Mouse (Mus musculus) thymus, postnatal 36 days (tissue): Measurements from ENCODE around the gene Dkkl1.
A peak's percentile ranks its signal among the peaks of the same experiment; 100 is the strongest.
"Not testable (repeated sequence)": the region's sequence is repeated elsewhere in the genome, so short reads cannot be mapped to it uniquely, and the experiment has no call there.

Source experiments
- DNase-seq, 2 experiments: peaks; one replicate each; pipeline ENCODE4 v3.0.0; 2022; ENCODE audit warnings: mixed read lengths in 2 of 2

Gene Dkkl1

DNA sequence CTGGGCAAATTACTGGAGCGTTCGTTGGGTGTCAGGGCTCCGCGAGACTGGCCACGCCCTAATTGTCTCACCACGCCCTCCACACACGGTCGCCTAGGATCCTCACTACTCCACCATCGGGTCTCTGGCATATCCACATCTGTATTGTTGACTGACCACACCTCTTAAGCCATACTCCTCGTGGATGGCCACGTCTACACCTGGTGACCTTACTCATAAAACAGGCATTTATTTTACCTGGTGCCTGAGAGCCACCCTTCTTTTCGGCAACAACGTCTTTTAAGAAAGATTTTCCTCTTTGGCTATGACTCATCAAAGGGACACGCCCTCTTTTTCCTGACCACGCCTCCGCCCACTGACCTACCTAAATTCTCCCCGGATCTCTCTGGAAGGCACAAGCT, at the start of gene Dkkl1:
TSS of gene Dkkl1 (minus strand) at position 297 of the 401 bp plus-strand sequence.
- DNase-seq, result no peak

DNA sequence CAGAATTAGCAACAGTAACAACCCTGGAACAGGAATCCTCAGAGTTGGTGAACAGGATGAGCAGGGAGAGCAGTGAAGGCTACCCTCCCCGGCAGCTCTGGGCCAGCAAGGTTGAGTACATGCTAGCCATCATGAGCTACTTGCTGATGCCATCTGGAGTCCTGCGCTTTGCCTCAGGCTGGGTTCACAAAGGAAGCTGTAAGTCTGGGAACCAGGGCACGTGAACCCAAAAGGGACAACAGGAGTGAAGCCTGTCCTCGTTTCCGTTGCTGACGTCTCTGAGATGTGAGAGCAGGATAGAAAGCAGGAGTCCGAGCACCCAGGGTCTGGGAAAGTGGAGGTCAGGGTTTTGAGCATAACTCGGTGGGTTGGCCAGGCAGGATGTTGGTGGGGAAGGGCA, 47.3 kb upstream of the Dkkl1 start:
- DNase-seq, result no peak

DNA sequence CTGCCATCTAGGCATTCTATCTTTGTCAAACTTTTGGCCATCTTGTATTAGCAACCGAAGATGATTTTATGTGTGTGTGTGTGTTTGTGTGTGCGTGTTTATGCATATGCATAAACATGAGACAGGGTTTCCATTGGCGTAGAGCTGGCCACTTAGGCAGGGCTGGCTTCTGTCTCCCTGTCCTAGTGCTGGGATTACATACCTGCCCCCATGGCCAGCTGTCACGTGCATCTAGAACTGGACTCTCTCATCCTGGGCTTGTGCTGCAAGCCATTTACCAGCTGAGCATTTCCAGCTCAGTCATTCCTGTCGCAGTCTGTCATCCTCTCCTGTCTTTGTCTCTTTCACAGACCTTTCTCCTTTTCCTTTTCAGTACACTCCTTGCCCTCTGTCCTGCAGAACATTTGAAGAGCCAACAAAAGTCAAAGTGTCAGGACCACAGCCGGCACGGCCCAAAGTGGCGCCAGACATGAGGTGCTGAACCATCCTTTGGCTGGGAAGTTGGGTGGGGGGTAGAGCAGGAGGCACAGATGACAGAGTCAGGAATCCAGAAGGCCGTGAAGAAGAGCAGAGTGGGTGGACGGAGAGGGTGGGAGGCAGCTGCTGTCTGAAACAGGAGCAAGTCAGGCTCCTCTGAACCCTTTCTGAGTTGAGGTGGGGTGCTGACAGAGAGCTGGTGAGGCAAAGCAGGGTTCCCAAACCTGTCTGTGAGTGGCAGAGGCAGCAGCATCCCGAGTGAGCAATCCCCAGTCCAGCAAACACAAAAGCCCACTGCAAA, 45.3 kb upstream of the Dkkl1 start:
- DNase-seq, result no peak

DNA sequence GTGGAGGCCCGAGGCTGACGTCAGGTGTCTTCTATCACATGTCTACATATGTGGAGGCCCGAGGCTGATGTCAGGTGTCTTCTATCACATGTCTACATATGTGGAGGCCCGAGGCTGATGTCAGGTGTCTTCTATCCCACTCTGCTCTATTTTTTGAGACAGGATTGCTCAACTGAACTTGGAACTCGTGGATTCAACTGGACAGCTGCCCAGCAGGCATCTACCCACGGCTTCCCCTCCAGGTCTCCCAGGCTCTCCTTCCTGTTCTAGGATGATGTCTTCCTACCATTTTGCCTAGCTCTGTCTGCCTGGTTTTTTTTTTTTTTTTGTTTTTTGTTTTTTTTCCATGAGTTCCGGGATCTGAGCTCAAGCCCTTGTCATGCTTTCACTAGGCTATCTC, 43.9 kb upstream of the Dkkl1 start:
- DNase-seq, result not testable (repeated sequence)

DNA sequence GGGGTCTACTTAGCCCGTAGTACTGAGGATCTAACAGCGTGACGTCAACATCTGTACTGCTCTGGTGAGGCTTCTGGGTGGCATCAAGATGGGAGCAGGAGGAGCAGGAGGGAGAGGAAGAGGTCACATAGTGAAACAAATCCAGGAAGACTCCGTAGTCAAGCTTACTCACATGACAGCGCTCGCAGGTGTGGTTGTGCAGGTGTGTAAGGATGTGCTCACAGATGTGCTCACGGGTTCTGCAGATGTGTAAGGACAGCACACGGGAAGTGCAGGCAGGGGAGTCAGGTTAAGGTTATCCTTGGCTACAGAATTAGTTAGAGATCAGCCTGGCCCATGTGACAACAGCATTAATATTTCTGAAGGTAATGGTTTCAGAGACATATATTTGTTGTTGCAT, 41.9 kb upstream of the Dkkl1 start:
- no peak for DNase-seq

DNA sequence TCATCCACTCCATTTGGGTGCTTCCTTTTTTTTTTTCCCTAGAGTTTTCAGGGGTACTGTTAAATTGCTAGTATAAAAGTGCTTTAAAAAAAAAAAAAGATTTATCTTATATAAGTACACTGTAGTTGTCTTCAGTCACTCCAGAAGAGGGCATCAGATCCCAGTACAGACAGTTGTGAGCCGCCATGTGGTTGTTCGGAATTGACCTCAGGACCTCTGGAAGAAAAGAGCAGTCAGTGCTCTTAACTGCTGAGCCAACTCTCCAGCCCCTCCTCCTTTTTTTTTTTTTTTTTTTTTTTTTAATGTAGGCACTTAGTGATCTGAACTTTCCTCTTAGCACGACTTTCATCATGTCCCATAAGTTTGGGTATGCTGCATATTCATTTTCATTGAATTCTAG, 35.7 kb upstream of the Dkkl1 start:
- DNase-seq, result no peak

DNA sequence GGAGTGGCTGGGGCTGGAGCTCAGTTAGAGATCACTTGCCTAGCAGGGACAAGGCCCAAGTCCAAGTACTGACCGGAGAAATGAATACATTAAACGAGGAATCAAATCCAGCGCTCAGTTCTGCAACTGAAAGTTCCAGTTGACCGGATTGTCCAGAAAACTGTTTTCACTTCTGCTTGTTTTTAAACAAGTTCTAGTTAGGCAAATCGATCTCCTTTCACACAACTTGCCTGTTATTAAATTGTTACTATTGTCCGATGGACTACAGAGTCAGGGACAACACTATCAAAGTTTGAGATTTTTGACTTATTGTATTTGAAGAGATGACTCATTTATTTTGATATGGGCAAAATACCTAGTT, 29.4 kb upstream of the Dkkl1 start:
- DNase-seq, result no peak

DNA sequence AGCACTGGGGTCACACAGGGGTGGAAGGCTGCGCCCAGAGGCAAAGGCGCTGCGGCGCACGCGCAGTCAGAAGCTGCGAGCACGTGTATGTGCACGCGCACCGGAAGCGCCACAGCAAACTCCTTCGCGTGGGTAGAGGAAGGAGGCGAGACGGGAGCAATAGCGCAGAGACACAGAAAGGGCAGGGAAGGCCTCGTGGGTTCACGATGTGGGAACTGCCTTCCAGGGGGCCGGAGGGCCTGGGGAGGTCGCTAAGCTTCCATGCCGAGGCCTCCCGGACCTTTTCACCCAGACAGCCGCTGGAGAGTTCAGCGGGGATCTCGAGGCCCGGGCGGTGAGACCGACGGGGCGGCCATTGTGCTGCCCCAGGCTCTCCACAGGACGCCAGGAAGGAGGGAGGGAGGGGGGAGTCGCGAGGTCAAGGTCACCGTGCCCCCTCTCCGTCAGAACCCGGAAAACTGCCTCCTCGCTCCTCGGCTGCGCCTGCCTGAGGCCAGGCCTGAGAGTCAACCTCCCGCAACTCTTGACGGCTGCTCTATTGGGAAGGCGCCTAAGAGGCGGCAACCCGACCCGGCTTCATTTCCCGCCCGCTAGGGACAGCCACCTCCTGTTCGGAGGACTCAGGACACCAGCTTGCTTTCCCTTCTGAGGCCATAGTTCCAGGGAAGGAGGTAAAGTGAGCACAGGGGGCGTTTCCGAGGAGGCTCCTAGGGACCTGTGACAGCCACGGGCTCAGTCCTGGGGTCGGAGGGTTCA, 28.9 kb upstream of the Dkkl1 start, which contains the start of gene Slc6a16:
TSS of gene Slc6a16 (plus strand) at position 453 of the 756 bp plus-strand sequence.
- DNase-seq, result peak in 1 of 2 experiments; percentile 18

DNA sequence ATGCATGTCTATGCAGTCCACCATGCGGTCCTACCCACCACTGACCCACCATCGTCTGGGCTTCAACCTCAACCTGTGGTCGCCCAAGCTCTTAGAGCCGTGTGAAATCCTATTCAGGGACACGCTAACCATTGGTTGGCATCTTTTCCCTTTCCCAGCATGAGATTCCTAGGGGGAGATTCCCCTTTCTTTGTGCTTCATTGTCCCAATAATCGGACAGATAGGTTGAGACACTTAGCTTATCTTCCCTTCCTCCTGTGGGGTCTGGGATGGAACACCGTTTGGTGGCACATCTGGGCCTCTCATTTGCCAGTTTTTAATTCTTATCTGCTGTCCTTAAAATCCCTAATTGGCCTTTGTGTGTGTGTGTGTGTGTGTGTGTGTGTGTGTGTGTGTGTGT, 28.2 kb upstream of the Dkkl1 start:
- no peak for DNase-seq

DNA sequence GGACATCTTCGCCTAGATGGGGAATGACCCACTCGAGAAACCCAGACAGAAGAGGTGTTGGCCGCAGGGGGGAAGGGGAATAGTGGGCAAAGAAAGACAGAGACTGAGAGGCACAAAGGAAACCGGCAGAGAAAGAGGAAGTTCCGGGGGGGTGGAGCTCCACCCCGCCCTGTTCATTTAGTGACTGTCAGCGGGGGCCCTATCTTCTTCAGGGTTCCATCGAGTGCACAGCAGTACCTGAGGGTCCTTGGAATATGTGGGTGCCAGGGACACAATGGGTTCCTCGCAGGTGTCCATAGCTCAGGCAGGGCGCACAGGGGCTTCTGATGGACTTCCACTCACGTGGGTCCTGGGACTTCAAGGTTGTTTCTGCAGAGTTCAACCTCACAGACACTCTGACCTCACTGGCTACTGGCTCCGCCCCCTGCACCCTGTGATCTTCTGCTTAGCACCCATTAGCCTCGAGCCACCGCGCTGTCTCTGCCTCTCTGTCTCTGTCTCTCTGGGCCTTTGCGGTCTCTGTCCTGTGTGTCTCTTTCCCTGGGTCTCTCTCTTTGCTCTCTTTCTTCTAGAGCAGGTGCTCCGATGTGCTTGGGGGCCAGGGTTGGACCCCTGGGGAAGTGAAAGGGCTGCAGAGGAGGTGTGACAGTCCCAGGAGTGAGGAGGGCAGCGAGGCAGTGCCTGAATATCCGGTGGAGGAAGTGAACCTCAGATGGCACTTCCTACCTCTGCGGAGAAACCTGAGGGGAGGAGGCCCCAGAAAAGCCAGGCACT, 27.0 kb upstream of the Dkkl1 start, which contains the start of gene Cd37:
TSS of gene Cd37 (minus strand) at position 393 of the 774 bp plus-strand sequence.
- DNase-seq, result peak; percentile 82

DNA sequence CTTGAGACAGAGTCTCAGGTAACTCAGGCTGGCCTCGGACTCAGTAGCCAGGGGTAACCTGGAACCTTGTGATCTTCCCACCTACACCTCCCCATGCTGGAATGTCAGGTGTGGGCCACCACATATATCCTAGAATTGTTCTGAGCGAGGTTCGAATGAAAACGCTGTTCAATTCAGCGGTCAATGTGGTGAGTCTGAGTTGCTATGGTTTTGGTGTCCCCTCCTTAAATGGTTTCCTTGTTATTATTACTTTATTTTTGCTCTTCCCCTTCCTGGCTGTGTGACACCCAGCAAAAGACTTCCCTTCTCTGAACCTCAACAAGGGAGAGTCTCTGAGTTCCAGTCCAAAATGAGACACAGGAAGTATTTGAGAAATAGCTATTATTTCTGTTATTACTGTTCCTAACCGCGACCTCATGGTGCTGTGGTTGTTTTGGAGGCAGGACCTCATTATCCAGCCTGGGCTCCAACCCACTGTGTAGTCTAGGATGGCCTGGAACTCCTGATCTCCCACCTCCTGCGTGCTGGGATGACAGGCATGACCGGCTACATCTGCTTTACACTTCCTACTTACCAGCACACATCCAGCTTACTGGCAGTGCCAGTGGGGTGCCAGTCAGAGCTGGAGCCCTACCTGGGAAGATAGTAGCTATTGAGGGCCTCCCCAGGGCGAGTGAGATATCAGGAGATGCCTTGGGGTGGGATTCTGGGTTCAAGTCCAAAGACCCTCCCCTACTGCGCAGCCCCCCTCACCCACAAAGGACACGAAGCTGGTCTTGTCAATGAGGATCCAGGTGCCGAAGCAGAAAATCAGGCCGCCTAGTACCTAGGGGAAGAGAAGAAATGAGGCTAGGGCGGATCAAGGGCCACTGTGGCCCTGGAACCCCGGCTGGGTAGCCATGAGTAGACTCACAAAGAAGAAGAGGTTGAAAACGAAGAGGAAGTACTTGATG, 26.1 kb upstream of the Dkkl1 start:
- peak in 1 of 2 experiments; percentile 11 for DNase-seq

DNA sequence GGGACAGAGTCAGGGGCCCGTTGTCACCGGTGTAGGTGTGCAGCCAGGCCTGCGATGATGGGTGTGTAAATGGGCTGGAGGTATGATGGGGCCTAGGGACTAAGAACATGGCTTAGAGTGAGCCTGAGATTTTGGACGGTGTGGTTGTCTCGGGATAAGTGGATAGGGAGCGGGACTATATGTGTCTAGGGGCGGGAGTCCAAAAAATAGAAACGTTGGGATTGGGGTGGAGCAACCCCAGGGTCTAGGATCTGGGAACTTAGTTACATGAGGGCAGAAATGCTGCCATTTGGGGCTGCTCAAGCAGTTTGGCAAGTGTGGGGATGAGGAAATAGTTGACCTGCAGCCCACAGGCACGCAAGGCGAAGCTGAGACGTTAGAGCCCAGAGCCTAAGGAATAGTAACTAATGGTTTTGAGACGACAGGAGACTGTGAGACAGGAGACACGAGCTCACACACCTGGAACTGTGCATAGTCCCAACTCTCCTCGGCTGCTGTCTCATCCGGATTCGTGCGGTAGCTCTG, 23.8 kb upstream of the Dkkl1 start:
- DNase-seq, result no peak

DNA sequence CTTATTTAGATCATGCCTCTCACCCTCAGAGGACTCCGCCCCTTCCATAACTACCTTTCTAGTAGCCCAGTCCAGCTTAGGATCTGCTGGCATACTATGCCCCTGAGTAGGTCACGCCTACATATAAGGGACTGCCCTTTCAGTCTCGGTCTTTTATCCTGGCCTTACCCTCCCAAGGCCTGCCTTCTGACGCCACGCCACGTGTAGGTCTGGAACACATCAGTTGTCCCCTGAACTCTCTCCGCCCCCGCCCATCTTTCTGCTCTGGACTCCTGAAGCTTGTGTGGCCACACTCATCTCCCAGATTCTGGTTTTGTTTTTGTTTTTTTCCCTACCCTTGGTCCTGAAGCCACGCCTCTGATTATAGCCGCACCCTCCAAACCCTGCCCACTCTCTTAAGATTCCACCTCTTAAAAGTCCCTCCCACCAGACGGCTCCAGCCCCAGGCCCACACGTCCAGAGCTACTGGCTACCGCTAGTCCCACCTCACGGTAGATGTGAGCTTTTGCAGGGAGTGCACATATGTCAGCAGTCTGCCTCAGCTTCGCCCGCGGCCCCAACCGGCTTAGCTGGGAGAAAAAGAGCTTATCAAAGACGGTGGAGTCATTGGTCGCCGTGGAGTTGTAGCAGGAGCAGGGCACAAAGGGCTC, 23.1 kb upstream of the Dkkl1 start:
- no peak for DNase-seq

DNA sequence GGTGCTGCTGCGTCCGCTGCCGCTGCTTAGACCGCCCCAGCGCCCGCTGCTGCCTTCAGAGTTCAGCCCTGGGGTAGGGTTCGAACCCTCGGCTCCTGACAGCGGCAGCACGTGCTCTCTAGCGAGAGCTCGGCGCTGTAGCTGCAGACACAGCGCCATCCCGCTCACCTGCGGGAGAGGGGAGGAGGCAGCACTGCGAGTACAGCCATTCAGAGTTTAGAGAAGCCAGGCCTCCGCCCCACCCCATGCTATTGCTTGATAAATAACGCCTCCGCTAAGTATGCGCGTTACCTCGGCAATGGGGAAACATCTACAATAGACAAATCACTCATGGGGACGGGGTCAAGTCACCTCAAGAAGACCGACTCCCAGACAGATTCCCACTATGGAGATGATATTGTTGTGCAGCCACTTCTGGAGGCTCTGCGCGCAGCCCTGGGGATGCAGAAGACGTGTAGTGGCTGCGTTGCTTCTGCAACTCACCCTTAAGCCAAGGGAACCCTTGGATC, 22.4 kb upstream of the Dkkl1 start:
- no peak for DNase-seq

DNA sequence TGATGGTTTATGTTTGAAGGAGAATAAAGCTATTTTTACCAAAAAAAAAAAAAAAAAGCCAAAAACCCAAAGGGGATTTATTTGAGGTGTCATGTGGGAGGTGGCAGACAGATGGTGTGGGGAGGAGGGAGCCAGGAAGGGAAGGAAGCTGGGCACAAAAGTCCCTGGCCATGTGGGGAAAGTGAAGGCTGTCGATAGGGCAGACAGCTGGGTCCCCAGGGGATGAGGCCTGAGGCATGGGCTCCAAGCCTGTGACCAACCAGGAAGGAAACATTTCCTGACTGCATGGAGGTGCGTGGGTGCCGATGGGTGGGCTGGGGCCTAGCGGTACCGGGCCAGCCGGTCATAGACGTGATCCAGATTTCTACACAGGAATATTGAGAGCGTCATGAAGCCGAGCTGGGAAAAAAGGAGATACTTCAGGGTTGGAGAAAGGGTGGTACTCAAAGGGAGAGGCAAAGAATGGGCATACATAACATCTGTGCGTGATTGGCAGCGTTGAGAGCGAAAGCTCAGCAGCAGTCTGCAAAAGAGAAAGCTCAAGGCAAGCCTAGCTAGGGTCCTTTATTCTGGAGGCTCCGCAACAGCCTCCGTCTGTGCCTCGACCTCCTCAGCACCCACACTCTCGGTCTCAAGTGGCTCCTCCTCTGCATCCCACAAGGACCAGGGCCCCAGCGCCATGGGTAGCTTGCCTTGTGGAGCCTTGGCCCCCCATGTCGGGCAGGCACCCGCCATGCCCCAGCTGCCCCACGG, 21.8 kb upstream of the Dkkl1 start:
- DNase-seq, result no peak

DNA sequence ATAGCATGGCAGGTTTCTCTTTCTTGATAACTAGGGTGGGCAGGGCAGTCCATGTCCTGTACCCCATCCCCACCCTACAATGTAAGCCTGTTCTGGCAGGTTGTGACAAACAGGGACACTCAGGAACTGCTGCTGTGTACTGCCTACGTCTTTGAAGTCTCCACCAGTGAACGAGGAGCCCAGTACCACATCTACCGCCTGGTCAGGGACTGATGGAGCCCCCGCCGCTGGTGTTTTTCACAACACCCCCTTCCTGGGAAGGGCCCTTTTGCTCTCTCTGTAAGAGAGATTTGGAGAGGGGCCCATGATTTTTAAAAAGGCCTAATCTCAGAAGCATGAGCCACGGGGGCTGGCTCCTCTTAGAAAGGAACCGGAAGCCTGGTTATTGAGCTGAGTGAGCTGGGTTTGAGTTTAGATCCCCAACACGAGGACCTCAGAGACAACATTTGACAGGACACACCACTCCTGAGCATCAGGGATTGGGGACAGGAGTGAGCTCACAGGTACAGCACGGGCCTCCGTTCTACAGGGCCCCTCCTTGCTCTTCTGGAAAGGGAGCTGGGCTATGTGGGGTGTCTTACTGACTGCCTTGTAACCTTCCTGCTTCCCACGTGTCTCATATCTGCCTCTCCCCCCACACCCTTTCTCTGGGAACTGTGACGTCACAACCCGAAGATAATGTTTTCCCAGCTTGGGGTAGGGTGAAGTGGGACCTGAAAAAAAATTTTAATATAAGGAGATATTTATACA, 20.9 kb upstream of the Dkkl1 start:
- DNase-seq, result no peak

DNA sequence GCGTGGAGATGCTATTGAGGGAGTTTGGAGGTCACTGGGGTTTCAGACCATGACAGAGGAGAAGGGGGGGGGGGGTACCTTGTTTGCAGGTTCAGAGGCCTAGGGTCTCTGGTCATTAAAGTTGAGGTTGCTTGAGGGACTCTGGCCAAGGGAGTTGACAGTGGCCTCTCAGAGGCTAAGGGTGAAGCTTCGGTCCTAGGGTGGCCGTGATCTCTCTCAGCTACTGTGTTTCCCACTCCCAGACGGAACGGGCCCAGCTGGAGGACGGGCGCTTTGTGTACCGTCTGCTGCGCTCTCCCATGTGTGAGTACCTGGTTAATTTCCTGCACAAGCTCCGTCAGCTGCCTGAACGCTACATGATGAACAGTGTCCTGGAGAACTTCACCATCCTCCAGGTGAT, 20.0 kb upstream of the Dkkl1 start:
- DNase-seq, result no peak

DNA sequence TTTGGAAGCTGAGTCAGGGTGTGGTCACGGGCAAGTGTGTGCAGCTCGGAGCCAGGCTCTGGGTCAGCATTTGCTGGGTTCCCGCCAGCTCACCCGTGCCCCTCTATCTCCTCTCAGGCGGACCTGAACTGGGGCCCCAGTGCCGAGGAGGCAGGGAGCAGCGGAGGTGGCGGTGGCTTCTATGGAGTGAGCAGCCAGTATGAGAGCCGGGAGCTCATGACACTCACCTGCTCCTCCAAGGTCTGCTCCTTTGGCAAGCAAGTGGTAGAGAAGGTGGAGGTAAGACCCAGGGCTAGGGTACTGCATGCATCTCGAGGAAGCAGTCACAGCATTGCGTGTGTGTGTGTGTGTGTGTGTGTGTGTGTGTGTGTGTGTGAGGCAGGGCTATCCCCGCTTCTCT, 19.2 kb upstream of the Dkkl1 start:
- DNase-seq, result no peak

DNA sequence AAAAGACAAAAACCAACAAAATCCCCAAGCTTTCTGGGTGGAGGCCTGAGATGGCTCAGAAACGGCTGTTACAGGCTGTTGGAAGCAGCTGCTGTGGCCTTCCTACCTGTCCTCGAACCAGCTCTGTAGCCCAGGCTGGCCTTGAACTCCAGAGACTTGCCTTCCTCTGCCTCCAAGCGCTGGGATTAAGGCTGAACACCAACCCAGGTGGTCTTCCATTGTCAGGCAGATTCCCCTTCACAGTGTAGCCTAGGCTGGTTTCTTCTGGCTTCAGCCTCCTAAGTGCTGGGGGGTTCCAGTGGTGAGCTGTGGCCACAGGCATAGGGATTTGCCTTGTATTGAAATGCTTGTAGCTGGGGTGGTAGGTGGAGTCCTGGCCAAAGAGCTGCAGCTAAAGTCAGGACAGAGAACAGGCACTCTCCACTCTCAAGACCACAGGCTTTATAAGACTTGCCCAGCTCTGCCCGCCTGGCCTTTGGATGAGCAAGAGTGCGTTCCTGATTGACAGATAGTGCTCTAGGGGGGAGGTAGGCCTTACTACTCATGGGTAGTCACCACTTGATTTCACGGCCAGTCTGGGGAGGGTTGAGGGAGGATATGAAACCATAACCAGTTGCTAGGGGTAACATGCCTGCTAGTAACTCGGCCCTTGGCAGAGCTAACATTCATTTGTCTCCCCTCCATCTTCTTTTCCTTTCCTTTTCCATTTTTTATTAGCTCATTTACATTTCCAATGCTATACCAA, 17.7 kb upstream of the Dkkl1 start:
- no peak for DNase-seq
